Mouse (Mus musculus) stomach, embryonic 16.5 days (tissue): ENCODE measurements around the gene Mapk7. TPM values are rescaled to one million over a fixed set of nuclear protein-coding genes. Genes with fewer than 3 reads are reported as not detected.

ENCODE experiments used
- ATAC-seq: fragments of 200-750 bp; cut with Nextera tagmentation; 2 replicates; pipeline ENCODE4 v1.8.0; 2017; ENCODE audit warnings: moderate number of reproducible peaks, moderate TSS enrichment; ENCODE audit not compliant: insufficient read depth, low FRiP score
- H3K27ac ChIP-seq: fragments of 300-500 bp; sonication (generic); 2 replicates; pipeline ENCODE4 v1.5.1; 2014; ENCODE audit warnings: low read length
- H3K27me3 ChIP-seq: fragments of 300-500 bp; sonication (generic); 2 replicates; pipeline ENCODE4 v1.6.1; 2014; ENCODE audit warnings: low read length, control low read depth, mixed read lengths; ENCODE audit not compliant: control insufficient read depth, insufficient read depth
- H3K36me3 ChIP-seq: fragments of 300-500 bp; sonication (generic); 2 replicates; pipeline ENCODE4 v1.6.1; 2014; ENCODE audit warnings: low read length; ENCODE audit not compliant: control insufficient read depth, insufficient read depth
- H3K4me1 ChIP-seq: fragments of 300-500 bp; sonication (generic); 2 replicates; pipeline ENCODE4 v1.6.1; 2014; ENCODE audit warnings: low read length, control low read depth, mixed read lengths; ENCODE audit not compliant: control insufficient read depth, insufficient read depth
- H3K4me2 ChIP-seq: fragments of 300-500 bp; sonication (generic); 2 replicates; pipeline ENCODE4 v1.6.1; 2014; ENCODE audit warnings: low read depth, low read length, mixed read lengths
- H3K4me3 ChIP-seq: fragments of 300-500 bp; sonication (generic); replicated peaks from 2 replicates; pipeline ENCODE4 v1.5.1; 2014; ENCODE audit warnings: mild to moderate bottlenecking, low read length
- H3K9ac ChIP-seq: fragments of 300-500 bp; sonication (generic); 2 replicates; pipeline ENCODE4 v1.6.1; 2014; ENCODE audit warnings: low read length
- H3K9me3 ChIP-seq: fragments of 300-500 bp; sonication (generic); replicated peaks from 2 replicates; pipeline ENCODE4 v1.6.1; 2016; ENCODE audit warnings: low read length, control low read depth; ENCODE audit not compliant: control insufficient read depth
- WGBS: fragments of 180-500 bp; shearing (Covaris S2); extraction: QIAGEN DNeasy Blood & Tissue Kit; methylation state at CpG from one replicate; pipeline ENCODE4 v1.1.7; 2014; 5-methylcytosine and 5-hydroxymethylcytosine counted together
- polyA plus RNA-seq: library from polyadenylated mRNA; unstranded; fragments of >200 nt; fragmentation: Nextera tagmentation; extraction: Ambion mirVana; gene quantifications from 2 replicates; pipeline ENCODE4 v1.2.1, GENCODE M21; 2015

The Mapk7 gene
- polyA plus RNA-seq, 1 experiment from 2014 or later, result 41.0 TPM

DNA sequence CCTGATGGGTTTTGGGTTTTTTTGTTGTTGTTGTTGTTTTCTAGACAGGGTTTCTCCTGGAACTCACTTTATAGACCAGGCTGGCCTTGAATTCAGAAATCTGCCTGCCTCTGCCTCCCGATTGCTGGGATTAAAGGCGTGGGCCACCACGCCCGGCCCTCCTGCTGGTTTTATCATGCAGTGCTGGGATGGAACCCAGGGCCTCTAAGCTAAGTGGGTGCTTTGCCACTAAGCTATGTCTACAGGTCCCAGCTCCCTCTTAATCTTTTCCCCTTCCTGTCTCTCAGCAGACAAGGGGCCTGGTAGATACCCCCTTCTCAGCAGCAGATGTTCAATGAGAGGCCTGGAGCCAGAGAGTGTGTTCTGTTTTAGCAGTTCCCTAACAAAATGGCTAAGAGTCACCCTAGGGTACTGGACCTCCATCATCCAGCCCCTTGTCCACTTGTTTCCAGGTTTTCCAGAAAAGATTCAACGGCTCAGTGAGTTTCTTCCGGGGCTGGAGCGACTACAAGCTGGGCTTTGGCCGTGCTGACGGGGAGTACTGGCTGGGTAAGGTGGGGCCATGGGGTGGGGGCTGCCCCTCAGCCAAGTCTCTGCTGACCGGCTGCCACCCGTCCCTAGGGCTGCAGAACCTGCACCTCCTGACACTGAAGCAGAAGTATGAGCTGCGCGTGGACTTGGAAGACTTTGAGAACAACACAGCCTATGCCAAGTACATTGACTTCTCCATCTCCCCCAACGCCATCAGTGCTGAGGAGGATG lies 7.6 kb downstream of the Mapk7 start:
- WGBS, result 75% methylated on average over 14 of the region's 14 CpGs
- peaks cover 24% of the 10 kb centered on the region for H3K4me1 ChIP-seq

GRCm38 (mm10) chr11:61485541-61486457 lies 8.4 kb downstream of the Mapk7 start:
- peak overlapping the region; percentile 60 for H3K4me2 ChIP-seq
- no peak for ATAC-seq
- H3K27me3 ChIP-seq, result no peaks in the 10 kb centered on the region
- H3K4me3 ChIP-seq, result peak overlapping the region; percentile 55
- H3K9me3 ChIP-seq, result no peaks in the 10 kb centered on the region
- peak overlapping the region; percentile 79 for H3K9ac ChIP-seq
- WGBS, result 41% methylated on average over 22 of the region's 22 CpGs
- H3K4me1 ChIP-seq, result peaks cover 30% of the 10 kb centered on the region
- H3K27ac ChIP-seq, result peak overlapping the region; percentile 99
- peaks cover 19% of the 10 kb centered on the region for H3K36me3 ChIP-seq

More for the DNA sequence above, 7.6 kb downstream of the Mapk7 start:
- H3K4me3 ChIP-seq, result peak overlapping the region; percentile 55
- peaks cover 27% of the 10 kb centered on the region for H3K36me3 ChIP-seq
- H3K27me3 ChIP-seq, result no peaks in the 10 kb centered on the region
- peak overlapping the region; percentile 60 for H3K4me2 ChIP-seq
- no peaks in the 10 kb centered on the region for H3K9me3 ChIP-seq
- peak overlapping the region; percentile 99 for H3K27ac ChIP-seq
- H3K9ac ChIP-seq, result peak overlapping the region; percentile 79
- no peak for ATAC-seq

GRCm38 (mm10) chr11:61484613-61485540 lies 9.3 kb downstream of the Mapk7 start, which contains the start of gene Mfap4:
Mfap4 (plus strand) TSS chr11:61485431.
- Histone ChIP-seq H3K4me3 (peak within 1 kb of the TSS; percentile 55), H3K9ac (peak within 1 kb of the TSS; percentile 79), H3K4me1 (peaks cover 28% of the 10 kb centered on the region), H3K27me3 (no peaks in the 10 kb centered on the region), H3K9me3 (no peaks in the 10 kb centered on the region), H3K4me2 (peak within 1 kb of the TSS; percentile 60), H3K27ac (peak within 1 kb of the TSS; percentile 99), H3K36me3 (peaks cover 10% of the 10 kb centered on the region)
- WGBS, result 20% methylated on average over 20 of the region's 20 CpGs
- ATAC-seq, result peak; percentile 85

DNA sequence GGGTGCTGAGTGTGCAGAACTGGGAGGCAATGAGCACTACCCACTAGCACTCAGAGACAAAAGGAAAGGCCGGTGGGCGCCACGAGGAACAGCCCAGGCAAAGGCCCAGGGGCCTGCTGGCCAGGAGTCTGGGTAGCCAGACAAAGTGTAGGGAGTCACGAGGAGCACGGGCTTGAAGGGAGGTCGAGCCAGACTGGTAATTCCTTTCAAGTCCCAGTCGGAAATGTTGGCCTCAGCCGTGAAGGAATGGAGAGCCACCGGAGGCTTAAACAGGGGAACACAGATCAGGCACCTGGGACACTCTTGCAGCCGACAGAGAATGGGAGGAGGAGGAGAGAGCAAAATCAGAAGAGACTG lies 10.0 kb downstream of the Mapk7 start:
- 21% methylated on average over 10 of the region's 10 CpGs for WGBS
- Histone ChIP-seq H3K9me3 (no peaks in the 10 kb centered on the region), H3K4me2 (peak overlapping the region; percentile 60), H3K27me3 (no peaks in the 10 kb centered on the region), H3K9ac (peak overlapping the region; percentile 69), H3K36me3 (peaks cover 8% of the 10 kb centered on the region), H3K4me3 (0 out of 2 replicates have a peak overlapping the region, but pooled peaks have one; percentile 13), H3K4me1 (peaks cover 28% of the 10 kb centered on the region), H3K27ac (peak overlapping the region; percentile 99)
- no peak for ATAC-seq

GRCm38 (mm10) chr11:61483226-61483845 lies 10.9 kb downstream of the Mapk7 start:
- no peak overlapping the region for H3K4me3 ChIP-seq
- H3K27ac ChIP-seq, result peak overlapping the region; percentile 99
- H3K36me3 ChIP-seq, result peaks cover under 1% of the 10 kb centered on the region; the same call in 1 of the 2 replicates
- no peak overlapping the region for H3K9ac ChIP-seq
- H3K27me3 ChIP-seq, result no peaks in the 10 kb centered on the region
- no peak for ATAC-seq
- no peak overlapping the region for H3K4me2 ChIP-seq
- WGBS, result 76% methylated on average over 13 of the region's 13 CpGs
- H3K9me3 ChIP-seq, result no peaks in the 10 kb centered on the region
- H3K4me1 ChIP-seq, result peaks cover 25% of the 10 kb centered on the region

- Histone ChIP-seq H3K27me3 (no peaks in the 10 kb centered on the region), H3K4me3 (no peak overlapping the region), H3K4me1 (peaks cover 16% of the 10 kb centered on the region), H3K4me2 (no peak overlapping the region), H3K9me3 (no peaks in the 10 kb centered on the region), H3K36me3 (no peaks in the 10 kb centered on the region), H3K27ac (no peak overlapping the region), H3K9ac (no peak overlapping the region)
- 55% methylated on average over 9 of the region's 9 CpGs for WGBS
- ATAC-seq, result no peak
Measured at GRCm38 (mm10) chr11:61481239-61482090, 12.7 kb downstream of the Mapk7 start.

DNA sequence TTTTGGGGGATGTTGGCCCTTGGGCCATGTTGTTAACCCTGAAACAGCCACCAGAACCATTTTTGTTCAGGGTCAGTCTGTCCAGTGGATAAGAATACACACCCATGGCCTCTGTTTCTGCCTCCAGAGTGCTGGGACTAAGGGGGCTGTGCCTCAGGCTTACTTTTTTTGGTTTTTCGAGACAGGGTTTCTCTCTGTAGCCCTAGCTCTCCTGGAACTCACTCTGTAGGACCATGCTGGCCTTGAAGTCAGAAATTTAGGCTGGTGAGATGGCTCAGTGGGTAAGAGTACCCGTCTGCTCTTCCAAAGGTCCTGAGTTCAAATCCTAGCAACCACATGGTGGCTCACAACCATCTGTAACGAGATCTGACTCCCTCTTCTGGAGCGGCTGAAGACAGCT lies 15.4 kb downstream of the Mapk7 start:
- H3K4me1 ChIP-seq, result peaks cover 12% of the 10 kb centered on the region
- no peak overlapping the region for H3K27ac ChIP-seq
- no peak overlapping the region for H3K4me3 ChIP-seq
- 91% methylated on average over 4 of the region's 4 CpGs for WGBS
- H3K9me3 ChIP-seq, result no peaks in the 10 kb centered on the region
- H3K36me3 ChIP-seq, result no peaks in the 10 kb centered on the region
- no peak overlapping the region for H3K4me2 ChIP-seq
- no peak overlapping the region for H3K9ac ChIP-seq
- ATAC-seq, result no peak
- H3K27me3 ChIP-seq, result no peaks in the 10 kb centered on the region
